Mouse (Mus musculus) urinary bladder, adult 18-20 months (tissue): ENCODE data around the gene Qrfpr.

Source experiments
- DNase-seq, 2 experiments: peaks; one replicate each; pipeline ENCODE4 v3.0.0; 2022; ENCODE audit warnings: low spot score in 2 of 2, mixed read lengths in 2 of 2

Qrfpr gene

GRCm38 (mm10) chr3:36221743-36222682 lies at the start of gene Qrfpr:
Qrfpr (minus strand) TSS chr3:36222313.
- no peak for DNase-seq

DNA sequence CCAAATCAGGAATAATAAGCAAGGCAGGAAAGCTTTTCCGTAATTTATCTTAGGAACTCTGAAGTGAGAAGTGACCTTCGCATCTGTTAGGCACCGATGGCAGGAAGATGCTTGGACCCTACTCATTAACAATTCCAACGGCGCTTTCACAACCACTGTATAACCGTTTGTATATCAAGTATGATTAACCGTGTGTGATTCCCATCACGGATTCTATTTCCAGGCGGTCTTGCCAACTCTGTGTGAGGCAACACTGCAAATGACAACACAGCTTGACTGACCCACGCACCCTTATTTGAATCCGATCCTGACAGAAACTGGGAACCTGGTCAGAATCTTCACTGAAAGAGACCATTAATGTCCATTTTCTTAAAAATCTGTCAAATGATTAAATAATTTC lies 41.8 kb upstream of the Qrfpr start:
- no peak for DNase-seq

DNA sequence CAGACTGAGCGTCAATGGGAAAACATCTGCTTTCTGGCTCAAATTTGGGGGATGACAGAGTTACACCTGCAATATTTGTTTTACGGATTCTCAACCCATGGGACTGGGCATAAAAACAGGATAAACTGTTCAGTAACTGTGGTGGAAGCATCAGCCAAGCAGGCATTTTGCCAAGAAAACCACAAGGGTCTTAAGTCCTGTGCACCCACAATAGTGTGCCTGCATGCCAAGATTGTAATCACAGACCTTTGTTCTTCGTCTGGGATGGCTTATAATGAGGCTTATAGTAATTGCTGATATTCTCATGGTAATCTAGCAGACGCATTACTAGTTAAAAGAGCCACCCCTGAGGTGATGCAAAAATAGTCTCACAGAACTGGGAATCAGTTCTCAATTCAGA lies 41.2 kb upstream of the Qrfpr start:
- no peak for DNase-seq

DNA sequence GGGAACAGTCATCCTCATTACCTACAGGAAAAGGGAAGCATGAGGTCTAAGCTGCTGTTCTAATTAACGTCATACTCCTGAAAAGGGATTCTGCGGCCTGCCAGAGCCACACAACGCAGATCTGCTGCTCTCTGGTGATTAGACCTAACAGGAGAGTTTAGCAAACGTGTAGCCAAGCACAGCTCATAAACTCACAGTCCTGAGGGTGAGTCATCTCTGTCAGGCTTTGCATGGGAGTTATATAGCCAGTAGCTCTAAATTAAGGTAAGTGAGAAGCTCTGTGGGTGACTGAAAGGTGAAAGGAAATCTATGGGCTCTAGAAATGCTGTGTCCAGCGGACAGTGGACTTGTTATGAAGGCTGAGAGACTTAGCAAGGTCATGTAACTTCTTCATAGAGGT lies 28.5 kb upstream of the Qrfpr start:
- no peak for DNase-seq

- DNase-seq, result no peak
Measured at GRCm38 (mm10) chr3:36248446-36248845, 26.3 kb upstream of the Qrfpr start.

- no peak for DNase-seq
Measured at GRCm38 (mm10) chr3:36229941-36230340, 7.8 kb upstream of the Qrfpr start.

- DNase-seq, result no peak
Measured at GRCm38 (mm10) chr3:36227246-36227645, 5.1 kb upstream of the Qrfpr start.

GRCm38 (mm10) chr3:36223361-36223760 lies 1.2 kb upstream of the Qrfpr start:
- no peak for DNase-seq

GRCm38 (mm10) chr3:36212758-36213157 lies 9.4 kb downstream of the Qrfpr start:
- DNase-seq, result no peak

- DNase-seq, result no peak
Measured at GRCm38 (mm10) chr3:36210939-36211338, 11.2 kb downstream of the Qrfpr start.

GRCm38 (mm10) chr3:36209776-36210555 lies 12.1 kb downstream of the Qrfpr start:
- no peak for DNase-seq

- DNase-seq, result no peak
Measured at GRCm38 (mm10) chr3:36207520-36208264, 14.4 kb downstream of the Qrfpr start.

DNA sequence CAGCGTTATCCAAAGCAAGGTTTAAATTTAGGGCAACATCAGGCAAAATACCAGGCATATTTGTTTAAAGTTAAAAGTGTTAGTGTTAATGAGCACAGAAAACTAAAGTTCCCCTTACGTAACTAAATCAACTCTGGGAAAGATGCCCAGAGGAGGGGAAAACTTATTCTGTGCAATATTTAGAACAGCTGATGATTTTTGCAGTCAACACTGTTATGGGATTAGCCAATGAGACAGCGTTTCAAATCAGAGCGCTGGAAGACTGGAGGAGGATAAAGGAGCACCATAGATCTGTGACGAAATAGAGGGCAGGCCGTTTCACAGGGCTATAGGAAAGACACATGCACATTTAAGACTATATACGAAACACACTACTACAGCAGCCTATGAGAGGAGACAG lies 19.2 kb downstream of the Qrfpr start:
- no peak for DNase-seq

DNA sequence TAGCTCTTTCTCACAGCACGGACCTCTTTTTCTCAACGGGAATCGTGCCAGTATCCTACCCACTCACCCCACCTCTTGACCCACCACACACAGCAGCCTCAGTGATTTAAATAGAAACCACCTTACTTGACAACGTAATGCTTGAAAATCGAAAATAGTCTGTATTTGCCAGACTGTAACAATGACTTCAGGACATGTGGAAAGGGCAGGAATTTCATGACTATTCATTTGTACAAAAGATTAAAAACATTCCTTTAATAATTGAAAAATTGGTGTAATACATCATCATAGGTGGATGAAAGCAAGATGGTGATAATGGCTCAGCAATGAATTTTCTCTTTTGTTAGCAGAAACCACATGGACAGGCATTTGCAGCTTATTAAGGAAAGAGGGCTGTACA lies 21.0 kb downstream of the Qrfpr start:
- no peak for DNase-seq

- DNase-seq, result no peak
Measured at GRCm38 (mm10) chr3:36189243-36189642, 32.9 kb downstream of the Qrfpr start.

DNA sequence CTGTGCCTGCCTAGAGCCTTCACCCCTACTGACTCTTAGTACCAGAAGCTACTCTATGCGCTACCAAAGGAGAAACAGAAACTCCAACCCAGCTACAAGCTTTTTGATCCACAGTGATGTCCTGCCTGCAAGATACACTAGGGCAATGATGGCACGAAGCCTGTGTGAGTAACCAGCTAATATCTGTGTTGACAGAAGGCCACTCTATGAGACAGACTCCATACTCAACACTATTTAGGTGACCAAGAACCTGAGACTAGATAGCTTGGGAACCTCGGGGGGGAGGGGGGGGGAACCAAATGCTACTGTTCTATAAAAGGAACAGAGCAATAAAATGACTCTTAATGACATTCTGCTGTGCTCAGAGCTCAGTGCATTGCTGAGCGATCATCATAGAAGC lies 35.6 kb downstream of the Qrfpr start:
- DNase-seq, result no peak

DNA sequence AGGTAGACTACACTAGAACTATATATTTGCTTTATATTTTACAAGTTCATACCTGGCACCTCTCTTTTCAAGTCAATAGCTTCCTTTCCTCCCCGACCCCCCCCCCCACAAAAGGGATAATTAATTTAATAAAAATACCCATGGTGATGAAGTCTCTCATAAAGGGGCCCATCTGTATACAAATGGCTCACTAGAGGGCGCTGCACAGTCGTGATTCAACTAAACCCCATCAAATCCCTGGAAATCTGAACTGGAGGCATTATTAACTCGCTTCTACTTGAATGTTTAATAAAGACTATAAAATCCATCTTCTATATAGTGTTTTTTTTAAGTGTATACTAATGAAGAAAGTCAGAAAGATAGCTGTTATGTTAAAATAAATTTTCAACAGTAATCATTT lies 40.6 kb downstream of the Qrfpr start:
- peak; percentile 6 to 27 for DNase-seq

DNA sequence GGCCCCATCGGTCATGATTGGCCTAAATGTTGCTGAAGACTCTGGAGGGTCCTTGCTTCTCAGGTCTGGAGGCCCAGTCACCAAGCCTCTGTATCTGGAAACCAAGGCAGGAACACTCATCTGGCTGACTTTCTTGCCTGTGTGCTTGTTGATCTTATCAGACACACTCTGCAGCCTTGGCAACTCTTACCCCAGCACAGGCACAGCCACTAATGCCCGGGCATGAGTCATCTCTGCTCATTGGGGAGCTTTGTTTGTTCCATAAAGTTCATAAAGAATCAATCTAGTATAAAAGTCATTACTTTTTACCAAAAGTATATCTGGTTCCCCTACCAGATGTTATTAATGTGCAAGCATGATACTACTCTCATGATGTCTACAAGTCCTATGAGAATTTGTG lies 48.4 kb downstream of the Qrfpr start:
- DNase-seq, result peak; percentile 12 to 49

DNA sequence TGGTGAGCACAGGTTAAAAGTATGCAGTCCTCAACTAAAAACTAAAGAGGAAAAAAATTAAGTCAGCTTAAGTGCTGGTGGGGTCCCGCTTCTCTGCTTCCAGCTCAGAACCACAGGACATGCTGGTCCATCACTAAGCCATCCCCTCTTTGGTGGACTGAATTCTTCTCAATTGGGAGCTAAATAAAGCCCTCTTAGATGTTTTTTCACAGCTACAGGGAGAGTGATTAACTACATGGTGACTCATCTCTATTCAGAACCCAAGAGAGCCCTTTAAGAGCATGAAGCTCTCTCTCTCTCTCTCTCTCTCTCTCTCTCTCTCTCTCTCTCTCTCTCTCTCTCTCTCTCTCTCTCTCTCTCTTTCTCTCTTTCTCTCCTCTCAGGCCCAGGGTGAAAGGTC lies 50.8 kb downstream of the Qrfpr start:
- DNase-seq, result no peak

GRCm38 (mm10) chr3:36170670-36171210 lies 51.4 kb downstream of the Qrfpr start:
- no peak for DNase-seq

DNA sequence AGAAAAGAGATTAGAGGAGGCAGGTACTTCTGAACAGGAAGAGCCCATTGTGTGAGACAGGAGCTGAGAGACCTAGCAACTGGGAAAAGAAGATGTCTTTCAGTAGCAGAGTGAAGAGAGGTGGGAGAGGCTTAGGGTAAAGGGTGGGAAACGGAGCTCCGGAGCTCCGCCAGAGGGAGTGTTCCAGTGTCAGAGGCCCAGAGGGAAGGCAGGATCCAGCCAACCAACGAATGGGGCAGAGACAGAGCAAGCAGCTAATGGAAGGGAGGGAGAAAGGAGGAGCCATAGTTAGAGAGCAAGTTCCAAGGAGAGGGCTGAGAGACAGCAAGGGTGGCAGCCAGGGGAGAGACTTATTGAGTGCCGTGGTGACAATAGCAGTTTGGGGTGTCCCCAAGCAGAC lies 66.8 kb downstream of the Qrfpr start:
- DNase-seq, result no peak
